10 mouse cellular contexts compared by ENCODE assay signal in the genomic region with DNA sequence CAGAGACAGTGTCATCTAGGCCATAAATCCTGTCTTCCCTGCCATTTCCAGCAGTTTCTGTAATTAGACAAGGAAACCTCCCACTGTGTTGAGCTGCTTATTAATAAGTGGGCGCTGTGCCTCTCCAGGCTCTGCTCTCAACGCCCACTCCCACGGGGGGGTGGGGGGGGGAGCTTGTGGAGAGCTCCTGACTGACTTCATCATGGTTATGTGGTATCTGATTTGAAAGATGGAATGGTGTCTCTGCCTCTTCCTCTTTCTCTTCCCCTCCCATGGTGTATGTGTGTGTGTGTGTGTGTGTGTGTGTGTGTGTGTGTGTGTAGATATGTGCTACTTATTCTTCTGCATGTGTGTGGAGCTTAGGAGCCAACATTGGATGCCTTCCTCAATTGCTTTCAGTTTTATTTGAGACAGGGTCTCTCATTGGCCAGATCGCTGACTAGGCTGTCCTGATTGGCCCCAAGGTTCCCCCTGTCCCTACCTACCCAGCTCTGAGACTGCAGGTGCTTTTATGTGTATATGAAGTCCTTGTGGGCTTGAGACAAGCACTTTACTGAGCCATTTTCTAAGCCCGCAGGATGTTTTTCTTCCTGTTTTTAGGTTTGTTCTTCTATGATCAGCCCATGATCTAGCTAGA.
A peak's percentile ranks its signal among the peaks of the same experiment; 100 is the strongest.
DNase-seq lines count a peak whose midpoint lies in the region; ATAC-seq lines count a peak whose summit lies in the region.
"Had no signal": no experiment of that assay in that cellular context is flagged by ENCODE, and none has a peak within 500 bp of the region (broad histone marks: within the 10 kb centered on the region; RNA-seq: fewer than 3 reads in every experiment).

No protein-coding gene starts in this region.

- no peaks in the 10 kb centered on the region for H3K9me3 ChIP-seq in midbrain, embryonic 11.5 days (ENCODE audit: control insufficient read depth, low read length)
- H3K9me3 ChIP-seq in midbrain, embryonic 10.5 days (replicated peaks): no peaks in the 10 kb centered on the region

- ATAC-seq in midbrain, embryonic 11.5 days (ENCODE audit: low FRiP score): no peak
- ATAC-seq in CD4-positive, CD25-positive, alpha-beta regulatory T cell, adult 4 months: peak; percentile 86
- no peak for ATAC-seq in megakaryocyte-erythroid progenitor cell, adult 5-6 weeks (replicated peaks; ENCODE audit: low FRiP score, low TSS enrichment, poor library complexity, severe bottlenecking)
- ATAC-seq: liver, postnatal 0 days had no signal

- WGBS in midbrain, embryonic 11.5 days: 75% methylated on average over 5 of the region's 5 CpGs
- 78% methylated on average over 5 of the region's 5 CpGs for WGBS in midbrain, embryonic 10.5 days

- no peak overlapping the region for H3K4me2 ChIP-seq in midbrain, embryonic 11.5 days

- 0 out of 2 replicates have a peak, but pooled peaks cover 3% of the 10 kb centered on the region for H3K36me3 ChIP-seq in midbrain, embryonic 11.5 days (ENCODE audit: control insufficient read depth, insufficient read depth, low read length)
- peaks cover 17% of the 10 kb centered on the region for H3K36me3 ChIP-seq in midbrain, embryonic 10.5 days

- no peaks in the 10 kb centered on the region for H3K27me3 ChIP-seq in midbrain, embryonic 11.5 days (ENCODE audit: control insufficient read depth, insufficient read depth, low read length)
- no peaks in the 10 kb centered on the region for H3K27me3 ChIP-seq in midbrain, embryonic 10.5 days (ENCODE audit: low read depth, poor library complexity, severe bottlenecking)

- H3K4me1 ChIP-seq in midbrain, embryonic 11.5 days (ENCODE audit: control insufficient read depth, insufficient read depth, low read length): no peaks in the 10 kb centered on the region
- peaks cover 14% of the 10 kb centered on the region; the same call in 1 of the 2 replicates for H3K4me1 ChIP-seq in midbrain, embryonic 10.5 days

- H3K9ac ChIP-seq in midbrain, embryonic 11.5 days (ENCODE audit: low read length): no peak overlapping the region
- H3K9ac ChIP-seq: liver, postnatal 0 days had no signal

- peak; percentile 44 for DNase-seq in midbrain, embryonic 11.5 days (ENCODE audit: low spot score, missing footprints)
- no peak for DNase-seq in midbrain, embryonic 10.5 days (ENCODE audit: low spot score)
- DNase-seq in T-cell, adult 2 months (ENCODE audit: low spot score): peak; percentile 67
- DNase-seq in naive thymus-derived CD4-positive, alpha-beta T cell, adult 2 months (ENCODE audit: low read depth): peak; percentile 84
- no peak for DNase-seq in c-Kit-positive CD71-positive TER-119-positive erythroid progenitor cells, embryonic 14.5 days (ENCODE audit: low spot score)
- DNase-seq: cerebellum, postnatal 14 days; kidney, postnatal 14 days; liver, postnatal 0 days had no signal

- no peak overlapping the region for H3K27ac ChIP-seq in midbrain, embryonic 11.5 days (ENCODE audit: low read depth, low read length)
- no peak overlapping the region for H3K27ac ChIP-seq in midbrain, embryonic 10.5 days (replicated peaks)

- no peak overlapping the region for H3K4me3 ChIP-seq in midbrain, embryonic 11.5 days (ENCODE audit: low read depth, low read length)
- no peak overlapping the region for H3K4me3 ChIP-seq in midbrain, embryonic 10.5 days

Comparison
In these comparisons a context has a peak if more than half of its experiments do, and no peak if none do; other contexts are left out.
1. DNase-seq: peak in midbrain, embryonic 11.5 days (single experiment), T-cell, adult 2 months (single experiment) and naive thymus-derived CD4-positive, alpha-beta T cell, adult 2 months (single experiment); none in midbrain, embryonic 10.5 days (single experiment) and c-Kit-positive CD71-positive TER-119-positive erythroid progenitor cells, embryonic 14.5 days (single experiment).